Mouse (Mus musculus): ENCODE results near the gene Pitx2. TPM values are rescaled to one million over a fixed set of nuclear protein-coding genes. Genes with fewer than 3 reads are reported as not detected.

Pitx2 gene
- total and polyA plus RNA-seq, 3 experiments = 0.27 TPM; not detected in 2

GRCm38 (mm10) chr3:129208421-129208820 is 8.7 kb downstream of the Pitx2 start:
- DNase-seq (ENCODE audit: low spot score) (no peak), ATAC-seq (ENCODE audit: extremely low read depth, insufficient number of reproducible peaks, low FRiP score, poor library complexity, severe bottlenecking) (no peak)
- TF ChIP-seq TAL1 (conservative IDR thresholded peaks at IDR 0.05; ENCODE audit: low read depth, low read length) (no peak), CTCF (IDR thresholded peaks at IDR 0.05; ENCODE audit: low read depth, low read length) (no peak), POLR2AphosphoS5 (IDR thresholded peaks at IDR 0.05; ENCODE audit: insufficient replicate concordance, low read depth, low read length) (no peak), GATA1 (IDR thresholded peaks at IDR 0.05; ENCODE audit: borderline replicate concordance, low read length) (no peak), GATA2 (IDR thresholded peaks at IDR 0.05; ENCODE audit: borderline replicate concordance, low read depth, low read length) (no peak)
- H3K4me1 ChIP-seq (ENCODE audit: insufficient read depth, low read depth, low read length) = no peaks in the 10 kb centered on the region
- H3K4me3 ChIP-seq (ENCODE audit: low read depth, low read length) = no peak overlapping the region
- peaks cover 50% of the 10 kb centered on the region for H3K9me3 ChIP-seq (replicated peaks)
- no peaks in the 10 kb centered on the region for H3K36me3 ChIP-seq (replicated peaks)
- no peaks in the 10 kb centered on the region; the same call in 1 of the 2 replicates for H3K27me3 ChIP-seq (ENCODE audit: insufficient read depth, low read length)

- Histone ChIP-seq H3K4me3 (ENCODE audit: low read depth, low read length) (no peak overlapping the region), H3K9me3 (replicated peaks) (peaks cover 50% of the 10 kb centered on the region), H3K27me3 (ENCODE audit: insufficient read depth, low read length) (no peaks in the 10 kb centered on the region; the same call in 1 of the 2 replicates), H3K36me3 (replicated peaks) (no peaks in the 10 kb centered on the region), H3K4me1 (ENCODE audit: insufficient read depth, low read depth, low read length) (no peaks in the 10 kb centered on the region)
- TF ChIP-seq GATA2 (IDR thresholded peaks at IDR 0.05; ENCODE audit: borderline replicate concordance, low read depth, low read length) (no peak), TAL1 (conservative IDR thresholded peaks at IDR 0.05; ENCODE audit: low read depth, low read length) (no peak), GATA1 (IDR thresholded peaks at IDR 0.05; ENCODE audit: borderline replicate concordance, low read length) (no peak), POLR2AphosphoS5 (IDR thresholded peaks at IDR 0.05; ENCODE audit: insufficient replicate concordance, low read depth, low read length) (no peak), CTCF (IDR thresholded peaks at IDR 0.05; ENCODE audit: low read depth, low read length) (no peak)
- no peak for ATAC-seq (ENCODE audit: extremely low read depth, insufficient number of reproducible peaks, low FRiP score, poor library complexity, severe bottlenecking)
- no peak for DNase-seq (ENCODE audit: low spot score)
Measured at GRCm38 (mm10) chr3:129209266-129209665, 9.6 kb downstream of the Pitx2 start.

GRCm38 (mm10) chr3:129209771-129210170 is 10.1 kb downstream of the Pitx2 start:
- ATAC-seq (ENCODE audit: extremely low read depth, insufficient number of reproducible peaks, low FRiP score, poor library complexity, severe bottlenecking) (no peak), DNase-seq (ENCODE audit: low spot score) (no peak)
- Histone ChIP-seq H3K36me3 (replicated peaks) (no peaks in the 10 kb centered on the region), H3K4me3 (ENCODE audit: low read depth, low read length) (no peak overlapping the region), H3K4me1 (ENCODE audit: insufficient read depth, low read depth, low read length) (no peaks in the 10 kb centered on the region), H3K27me3 (ENCODE audit: insufficient read depth, low read length) (no peaks in the 10 kb centered on the region; the same call in 1 of the 2 replicates), H3K9me3 (replicated peaks) (peaks cover 50% of the 10 kb centered on the region)
- TF ChIP-seq POLR2AphosphoS5 (IDR thresholded peaks at IDR 0.05; ENCODE audit: insufficient replicate concordance, low read depth, low read length) (no peak), TAL1 (conservative IDR thresholded peaks at IDR 0.05; ENCODE audit: low read depth, low read length) (no peak), GATA2 (IDR thresholded peaks at IDR 0.05; ENCODE audit: borderline replicate concordance, low read depth, low read length) (no peak), GATA1 (IDR thresholded peaks at IDR 0.05; ENCODE audit: borderline replicate concordance, low read length) (no peak), CTCF (IDR thresholded peaks at IDR 0.05; ENCODE audit: low read depth, low read length) (no peak)

- no peak for DNase-seq (ENCODE audit: low spot score)
- peaks cover 56% of the 10 kb centered on the region for H3K9me3 ChIP-seq (replicated peaks)
- no peak for ATAC-seq (ENCODE audit: extremely low read depth, insufficient number of reproducible peaks, low FRiP score, poor library complexity, severe bottlenecking)
- no peak overlapping the region for H3K4me3 ChIP-seq (ENCODE audit: low read depth, low read length)
- H3K36me3 ChIP-seq (replicated peaks) = no peaks in the 10 kb centered on the region
- H3K4me1 ChIP-seq (ENCODE audit: insufficient read depth, low read depth, low read length) = no peaks in the 10 kb centered on the region
- no peak for TF ChIP-seq POLR2AphosphoS5 (IDR thresholded peaks at IDR 0.05; ENCODE audit: insufficient replicate concordance, low read depth, low read length)
- no peak for TF ChIP-seq GATA2 (IDR thresholded peaks at IDR 0.05; ENCODE audit: borderline replicate concordance, low read depth, low read length)
- TF ChIP-seq GATA1 (IDR thresholded peaks at IDR 0.05; ENCODE audit: borderline replicate concordance, low read length) = no peak
- TF ChIP-seq CTCF (IDR thresholded peaks at IDR 0.05; ENCODE audit: low read depth, low read length) = no peak
- no peak for TF ChIP-seq TAL1 (conservative IDR thresholded peaks at IDR 0.05; ENCODE audit: low read depth, low read length)
- no peaks in the 10 kb centered on the region for H3K27me3 ChIP-seq (ENCODE audit: insufficient read depth, low read length)
Measured at GRCm38 (mm10) chr3:129212038-129212645, 12.5 kb downstream of the Pitx2 start.

GRCm38 (mm10) chr3:129212807-129213206 is 13.1 kb downstream of the Pitx2 start:
- peaks cover 56% of the 10 kb centered on the region for H3K9me3 ChIP-seq (replicated peaks)
- no peaks in the 10 kb centered on the region for H3K36me3 ChIP-seq (replicated peaks)
- ATAC-seq (ENCODE audit: extremely low read depth, insufficient number of reproducible peaks, low FRiP score, poor library complexity, severe bottlenecking) (no peak), DNase-seq (ENCODE audit: low spot score) (no peak)
- no peak for TF ChIP-seq TAL1 (conservative IDR thresholded peaks at IDR 0.05; ENCODE audit: low read depth, low read length)
- H3K27me3 ChIP-seq (ENCODE audit: insufficient read depth, low read length) = no peaks in the 10 kb centered on the region
- H3K4me3 ChIP-seq (ENCODE audit: low read depth, low read length) = no peak overlapping the region
- no peaks in the 10 kb centered on the region for H3K4me1 ChIP-seq (ENCODE audit: insufficient read depth, low read depth, low read length)

GRCm38 (mm10) chr3:129213633-129214145 is 14.0 kb downstream of the Pitx2 start:
- H3K27me3 ChIP-seq (ENCODE audit: insufficient read depth, low read length) = no peaks in the 10 kb centered on the region
- H3K4me1 ChIP-seq (ENCODE audit: insufficient read depth, low read depth, low read length) = no peaks in the 10 kb centered on the region
- H3K36me3 ChIP-seq (replicated peaks) = no peaks in the 10 kb centered on the region
- ATAC-seq (ENCODE audit: extremely low read depth, insufficient number of reproducible peaks, low FRiP score, poor library complexity, severe bottlenecking) = no peak
- H3K9me3 ChIP-seq (replicated peaks) = peaks cover 62% of the 10 kb centered on the region
- no peak for TF ChIP-seq GATA1 (IDR thresholded peaks at IDR 0.05; ENCODE audit: borderline replicate concordance, low read length)
- no peak for TF ChIP-seq POLR2AphosphoS5 (IDR thresholded peaks at IDR 0.05; ENCODE audit: insufficient replicate concordance, low read depth, low read length)
- TF ChIP-seq GATA2 (IDR thresholded peaks at IDR 0.05; ENCODE audit: borderline replicate concordance, low read depth, low read length) = no peak
- TF ChIP-seq TAL1 (conservative IDR thresholded peaks at IDR 0.05; ENCODE audit: low read depth, low read length) = no peak
- TF ChIP-seq CTCF (IDR thresholded peaks at IDR 0.05; ENCODE audit: low read depth, low read length) = no peak
- DNase-seq (ENCODE audit: low spot score) = no peak
- no peak overlapping the region; the same call in 1 of the 2 replicates for H3K4me3 ChIP-seq (ENCODE audit: low read depth, low read length)

Data from G1E (cell line).